Mouse (Mus musculus) midbrain, embryonic 12.5 days (tissue): ENCODE measurements around the gene Selenof. TPM values are rescaled to one million over a fixed set of nuclear protein-coding genes. Genes with fewer than 3 reads are reported as not detected.
"Not testable (repeated sequence)": the region's sequence is repeated elsewhere in the genome, so short reads cannot be mapped to it uniquely, and the experiment has no call there.

Source experiments
- ATAC-seq: fragments of 200-750 bp; cut with Nextera tagmentation; 2 replicates; pipeline ENCODE4 v1.8.0; 2017; ENCODE audit warnings: low read depth, moderate TSS enrichment, moderate library complexity; ENCODE audit not compliant: low FRiP score
- H3K27ac ChIP-seq: fragments of 300-500 bp; sonication (generic); replicated peaks from 2 replicates; pipeline ENCODE4 v1.5.1; 2016; ENCODE audit warnings: mild to moderate bottlenecking
- H3K27me3 ChIP-seq: fragments of 300-500 bp; sonication (generic); 2 replicates; pipeline ENCODE4 v1.6.1; 2016; ENCODE audit warnings: mild to moderate bottlenecking
- H3K36me3 ChIP-seq: fragments of 300-500 bp; sonication (generic); 2 replicates; pipeline ENCODE4 v1.6.1; 2016
- H3K4me1 ChIP-seq: fragments of 300-500 bp; sonication (generic); 2 replicates; pipeline ENCODE4 v1.6.1; 2016
- H3K4me2 ChIP-seq: fragments of 300-500 bp; sonication (generic); replicated peaks from 2 replicates; pipeline ENCODE4 v1.6.1; 2016; ENCODE audit warnings: mild to moderate bottlenecking, moderate library complexity
- H3K4me3 ChIP-seq: fragments of 300-500 bp; sonication (generic); 2 replicates; pipeline ENCODE4 v1.5.1; 2016; ENCODE audit warnings: mild to moderate bottlenecking
- H3K9ac ChIP-seq: fragments of 300-500 bp; sonication (generic); replicated peaks from 2 replicates; pipeline ENCODE4 v1.6.1; 2016; ENCODE audit warnings: mild to moderate bottlenecking, moderate library complexity
- H3K9me3 ChIP-seq: fragments of 300-500 bp; sonication (generic); 2 replicates; pipeline ENCODE4 v1.6.1; 2016; ENCODE audit warnings: mild to moderate bottlenecking
- WGBS: fragments of 180-500 bp; shearing (Covaris S2); methylation state at CpG from one replicate; pipeline ENCODE4 v1.1.7; 2016; 5-methylcytosine and 5-hydroxymethylcytosine counted together
- polyA plus RNA-seq: library from polyadenylated mRNA; unstranded; fragments of >200 nt; fragmentation: Nextera tagmentation; extraction: Ambion mirVana; gene quantifications from 2 replicates; pipeline ENCODE4 v1.2.1, GENCODE M21; 2016

Gene Selenof
- polyA plus RNA-seq, 1 experiment from 2014 or later, result 470 TPM

GRCm38 (mm10) chr3:144584789-144585553, 14.9 kb downstream of the Selenof start:
- H3K27me3 ChIP-seq, result no peaks in the 10 kb centered on the region
- H3K4me3 ChIP-seq, result no peak overlapping the region
- H3K4me2 ChIP-seq, result no peak overlapping the region
- WGBS, result 84% methylated on average over 6 of the region's 6 CpGs
- H3K9me3 ChIP-seq, result no peaks in the 10 kb centered on the region
- 0 out of 2 replicates have a peak, but pooled peaks cover 13% of the 10 kb centered on the region for H3K4me1 ChIP-seq
- no peak overlapping the region for H3K9ac ChIP-seq
- no peak overlapping the region for H3K27ac ChIP-seq
- ATAC-seq, result no peak
- H3K36me3 ChIP-seq, result peaks cover 41% of the 10 kb centered on the region

GRCm38 (mm10) chr3:144586731-144587130, 16.6 kb downstream of the Selenof start:
- WGBS, result 92% methylated on average over 7 of the region's 7 CpGs
- no peaks in the 10 kb centered on the region for H3K27me3 ChIP-seq
- ATAC-seq, result no peak
- no peak overlapping the region for H3K9ac ChIP-seq
- H3K4me3 ChIP-seq, result no peak overlapping the region
- no peak overlapping the region for H3K4me2 ChIP-seq
- H3K4me1 ChIP-seq, result 0 out of 2 replicates have a peak, but pooled peaks cover 13% of the 10 kb centered on the region
- no peak overlapping the region for H3K27ac ChIP-seq
- no peaks in the 10 kb centered on the region for H3K9me3 ChIP-seq
- peaks cover 37% of the 10 kb centered on the region for H3K36me3 ChIP-seq

GRCm38 (mm10) chr3:144589189-144589890, 19.2 kb downstream of the Selenof start:
- peaks cover 14% of the 10 kb centered on the region; the same call in 1 of the 2 replicates for H3K4me1 ChIP-seq
- peaks cover 28% of the 10 kb centered on the region for H3K36me3 ChIP-seq
- no peaks in the 10 kb centered on the region for H3K27me3 ChIP-seq
- H3K9me3 ChIP-seq, result no peaks in the 10 kb centered on the region
- H3K4me3 ChIP-seq, result no peak overlapping the region
- whole genome bisulfite sequencing, result 85% methylated on average over 8 of the region's 8 CpGs
- peak; percentile 36; the same call in 1 of the 2 replicates for ATAC-seq
- H3K27ac ChIP-seq, result no peak overlapping the region
- H3K4me2 ChIP-seq, result no peak overlapping the region
- no peak overlapping the region for H3K9ac ChIP-seq

GRCm38 (mm10) chr3:144592992-144593785, 23.1 kb downstream of the Selenof start:
- H3K36me3 ChIP-seq, result peaks cover 18% of the 10 kb centered on the region
- no peaks in the 10 kb centered on the region for H3K27me3 ChIP-seq

GRCm38 (mm10) chr3:144597121-144597520, 27.0 kb downstream of the Selenof start:
- H3K27ac ChIP-seq, result no peak overlapping the region
- peaks cover 32% of the 10 kb centered on the region for H3K4me1 ChIP-seq
- peak; percentile 48 for ATAC-seq
- H3K9me3 ChIP-seq, result no peaks in the 10 kb centered on the region
- H3K9ac ChIP-seq, result no peak overlapping the region
- H3K4me2 ChIP-seq, result no peak overlapping the region
- H3K4me3 ChIP-seq, result no peak overlapping the region
- H3K27me3 ChIP-seq, result no peaks in the 10 kb centered on the region
- peaks cover 17% of the 10 kb centered on the region; the same call in 1 of the 2 replicates for H3K36me3 ChIP-seq
- 60% methylated on average over 4 of the region's 4 CpGs for WGBS

More at GRCm38 (mm10) chr3:144592992-144593785, 23.1 kb downstream of the Selenof start:
- ATAC-seq, result no peak
- no peak overlapping the region for H3K4me3 ChIP-seq
- H3K27ac ChIP-seq, result no peak overlapping the region
- H3K9ac ChIP-seq, result no peak overlapping the region
- WGBS, result 78% methylated on average over 9 of the region's 9 CpGs
- H3K9me3 ChIP-seq, result no peaks in the 10 kb centered on the region
- H3K4me2 ChIP-seq, result no peak overlapping the region
- H3K4me1 ChIP-seq, result peaks cover 26% of the 10 kb centered on the region

GRCm38 (mm10) chr3:144597790-144598467, 27.8 kb downstream of the Selenof start:
- no peak overlapping the region; the same call in 1 of the 2 replicates for H3K9ac ChIP-seq

GRCm38 (mm10) chr3:144602413-144602812, 32.3 kb downstream of the Selenof start:
- Histone ChIP-seq H3K27ac (no peak overlapping the region), H3K9ac (no peak overlapping the region), H3K4me2 (no peak overlapping the region), H3K4me1 (peaks cover 18% of the 10 kb centered on the region), H3K27me3 (no peaks in the 10 kb centered on the region), H3K36me3 (0 out of 2 replicates have a peak, but pooled peaks cover 9% of the 10 kb centered on the region), H3K4me3 (no peak overlapping the region), H3K9me3 (no peaks in the 10 kb centered on the region)
- ATAC-seq, result no peak
- 74% methylated on average over 4 of the region's 4 CpGs for WGBS

More at GRCm38 (mm10) chr3:144597790-144598467, 27.8 kb downstream of the Selenof start:
- Histone ChIP-seq H3K27me3 (no peaks in the 10 kb centered on the region), H3K36me3 (peaks cover 16% of the 10 kb centered on the region; the same call in 1 of the 2 replicates), H3K4me3 (no peak overlapping the region), H3K4me1 (peaks cover 30% of the 10 kb centered on the region), H3K4me2 (no peak overlapping the region), H3K27ac (peak overlapping the region; percentile 27; the same call in 1 of the 2 replicates), H3K9me3 (no peaks in the 10 kb centered on the region)
- WGBS, result 41% methylated on average over 12 of the region's 12 CpGs
- ATAC-seq, result peak; percentile 66

- no peak overlapping the region for H3K27ac ChIP-seq
- 89% methylated on average over 7 of the region's 7 CpGs for WGBS
- no peak overlapping the region for H3K4me2 ChIP-seq
- H3K9ac ChIP-seq, result no peak overlapping the region
- no peak overlapping the region for H3K4me3 ChIP-seq
- no peak for ATAC-seq
- no peaks in the 10 kb centered on the region for H3K9me3 ChIP-seq
- H3K4me1 ChIP-seq, result peaks cover 16% of the 10 kb centered on the region
- H3K27me3 ChIP-seq, result no peaks in the 10 kb centered on the region
- H3K36me3 ChIP-seq, result 0 out of 2 replicates have a peak, but pooled peaks cover 9% of the 10 kb centered on the region
Observed at GRCm38 (mm10) chr3:144602819-144603218, 32.7 kb downstream of the Selenof start.

GRCm38 (mm10) chr3:144603558-144603957, 33.5 kb downstream of the Selenof start:
- Histone ChIP-seq H3K9me3 (no peaks in the 10 kb centered on the region), H3K9ac (no peak overlapping the region), H3K27me3 (no peaks in the 10 kb centered on the region), H3K36me3 (0 out of 2 replicates have a peak, but pooled peaks cover 9% of the 10 kb centered on the region), H3K4me3 (no peak overlapping the region), H3K27ac (no peak overlapping the region), H3K4me2 (no peak overlapping the region), H3K4me1 (peaks cover 9% of the 10 kb centered on the region)
- ATAC-seq, result no peak
- 90% methylated on average over 3 of the region's 3 CpGs for WGBS

GRCm38 (mm10) chr3:144604205-144604604, 34.1 kb downstream of the Selenof start:
- 0 out of 2 replicates have a peak, but pooled peaks cover 5% of the 10 kb centered on the region for H3K36me3 ChIP-seq
- no peaks in the 10 kb centered on the region for H3K9me3 ChIP-seq
- WGBS, result 78% methylated on average over 7 of the region's 7 CpGs
- H3K27me3 ChIP-seq, result no peaks in the 10 kb centered on the region
- no peak overlapping the region for H3K27ac ChIP-seq
- H3K4me2 ChIP-seq, result no peak overlapping the region
- H3K9ac ChIP-seq, result no peak overlapping the region
- no peak overlapping the region for H3K4me3 ChIP-seq
- no peak for ATAC-seq
- H3K4me1 ChIP-seq, result peaks cover 5% of the 10 kb centered on the region

- not testable (repeated sequence) for ATAC-seq, H3K36me3 ChIP-seq, H3K4me2 ChIP-seq, H3K9ac ChIP-seq, H3K9me3 ChIP-seq, H3K4me1 ChIP-seq, H3K27ac ChIP-seq, H3K27me3 ChIP-seq, H3K4me3 ChIP-seq
- 65% methylated on average over 7 of the region's 7 CpGs for WGBS
Observed at GRCm38 (mm10) chr3:144605811-144606210, 35.7 kb downstream of the Selenof start.
